Comparison of ENCODE assay signal across 10 mouse cellular contexts in the genomic region with DNA sequence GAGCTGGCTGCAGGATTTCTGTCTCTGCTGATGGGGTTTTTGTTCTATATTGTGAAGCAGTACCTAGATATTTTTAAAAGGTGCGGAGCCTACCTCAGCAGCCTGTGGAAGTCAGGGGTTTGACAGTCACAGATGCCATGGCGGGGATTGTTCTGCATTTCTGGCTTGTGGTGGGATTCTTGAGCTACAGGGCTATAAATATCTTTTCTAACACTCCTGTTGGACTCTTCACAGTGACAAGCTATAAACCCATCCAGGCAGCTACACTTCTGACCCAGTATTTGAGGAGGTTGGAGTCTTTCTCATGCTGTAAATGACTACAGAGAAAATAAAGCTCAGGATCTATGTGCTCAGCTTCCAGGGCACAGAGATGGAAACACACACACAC.
DNase-seq lines count a peak whose midpoint lies in the region; ATAC-seq and TF ChIP-seq lines count a peak whose summit lies in the region.
"Had no signal": no experiment of that assay in that cellular context is flagged by ENCODE, and none has a peak within 500 bp of the region (broad histone marks: within the 10 kb centered on the region; RNA-seq: fewer than 3 reads in every experiment).

No protein-coding gene starts in this region.

- H3K4me3 ChIP-seq in lung, embryonic 14.5 days (ENCODE audit: low read depth, low read length): no peak overlapping the region
- no peak overlapping the region for H3K4me3 ChIP-seq in heart, embryonic 10.5 days
- H3K4me3 ChIP-seq in midbrain, embryonic 16.5 days (ENCODE audit: low read depth, low read length): no peak overlapping the region
- no peak overlapping the region for H3K4me3 ChIP-seq in hindbrain, embryonic 14.5 days (replicated peaks; ENCODE audit: low read length)

- DNase-seq in heart, adult 11 months: peak; percentile 79
- no peak for DNase-seq in heart, postnatal 36 days
- peak; percentile 17 for DNase-seq in lung, embryonic 14.5 days
- DNase-seq in lung, postnatal 36 days: no peak
- DNase-seq in heart, embryonic 10.5 days (ENCODE audit: low spot score): no peak
- no peak for DNase-seq in cerebellum, adult 11-12 months
- DNase-seq in hindbrain, embryonic 14.5 days (ENCODE audit: low spot score): no peak
- DNase-seq: adrenal gland, adult 2 months; liver, postnatal 0 days had no signal

- intact Hi-C loops in heart, postnatal 36 days (cut with DNase I): no loop called here

- H3K9ac ChIP-seq in lung, embryonic 14.5 days: no peak overlapping the region
- no peak overlapping the region for H3K9ac ChIP-seq in midbrain, embryonic 16.5 days (ENCODE audit: low read depth, low read length)
- H3K9ac ChIP-seq in hindbrain, embryonic 14.5 days: no peak overlapping the region
- H3K9ac ChIP-seq: liver, postnatal 0 days had no signal

- no peaks in the 10 kb centered on the region for H3K36me3 ChIP-seq in lung, embryonic 14.5 days (ENCODE audit: insufficient read depth)
- H3K36me3 ChIP-seq in heart, embryonic 10.5 days: no peaks in the 10 kb centered on the region
- no peaks in the 10 kb centered on the region for H3K36me3 ChIP-seq in midbrain, embryonic 16.5 days (ENCODE audit: control insufficient read depth, insufficient read depth, low read length)
- H3K36me3 ChIP-seq in hindbrain, embryonic 14.5 days (replicated peaks; ENCODE audit: control insufficient read depth, insufficient read depth): no peaks in the 10 kb centered on the region

- H3K27ac ChIP-seq in lung, embryonic 14.5 days (ENCODE audit: low read depth): peak overlapping the region; percentile 78; the same call in 1 of the 2 replicates
- H3K27ac ChIP-seq in heart, embryonic 10.5 days: peak overlapping the region; percentile 74
- peak overlapping the region; percentile 67 for H3K27ac ChIP-seq in midbrain, embryonic 16.5 days (ENCODE audit: low read length)
- no peak overlapping the region for H3K27ac ChIP-seq in hindbrain, embryonic 14.5 days

- TF ChIP-seq CTCF in lung, embryonic 14.5 days (IDR thresholded peaks at IDR 0.05; ENCODE audit: low read depth): no peak

- H3K4me2 ChIP-seq in lung, embryonic 14.5 days: no peak overlapping the region
- no peak overlapping the region for H3K4me2 ChIP-seq in midbrain, embryonic 16.5 days (ENCODE audit: low read length)
- H3K4me2 ChIP-seq in hindbrain, embryonic 14.5 days (replicated peaks): no peak overlapping the region

- H3K4me1 ChIP-seq in lung, embryonic 14.5 days (ENCODE audit: insufficient read depth): peaks cover 4% of the 10 kb centered on the region; the same call in 1 of the 2 replicates
- H3K4me1 ChIP-seq in heart, embryonic 10.5 days: peaks cover 17% of the 10 kb centered on the region; the same call in 1 of the 2 replicates
- H3K4me1 ChIP-seq in midbrain, embryonic 16.5 days (ENCODE audit: control insufficient read depth, insufficient read depth, low read length): peaks cover 12% of the 10 kb centered on the region
- no peaks in the 10 kb centered on the region for H3K4me1 ChIP-seq in hindbrain, embryonic 14.5 days (replicated peaks; ENCODE audit: control insufficient read depth, insufficient read depth, low read length)

- H3K27me3 ChIP-seq in lung, embryonic 14.5 days (ENCODE audit: insufficient read depth, low read length): no peaks in the 10 kb centered on the region
- H3K27me3 ChIP-seq in heart, embryonic 10.5 days (ENCODE audit: insufficient read depth, poor library complexity, severe bottlenecking): no peaks in the 10 kb centered on the region
- no peaks in the 10 kb centered on the region for H3K27me3 ChIP-seq in midbrain, embryonic 16.5 days (ENCODE audit: control insufficient read depth, insufficient read depth, low read depth, low read length)
- H3K27me3 ChIP-seq in hindbrain, embryonic 14.5 days (ENCODE audit: control insufficient read depth, insufficient read depth, low read length): no peaks in the 10 kb centered on the region

- WGBS in lung, embryonic 14.5 days: 60% methylated on average over 2 of the region's 2 CpGs
- WGBS in heart, embryonic 10.5 days: 39% methylated on average over 2 of the region's 2 CpGs
- 88% methylated on average over 2 of the region's 2 CpGs for WGBS in midbrain, embryonic 16.5 days
- WGBS in hindbrain, embryonic 14.5 days: 91% methylated on average over 2 of the region's 2 CpGs

- no peaks in the 10 kb centered on the region for H3K9me3 ChIP-seq in lung, embryonic 14.5 days (ENCODE audit: low read depth, low read length)
- no peaks in the 10 kb centered on the region for H3K9me3 ChIP-seq in heart, embryonic 10.5 days
- no peaks in the 10 kb centered on the region for H3K9me3 ChIP-seq in midbrain, embryonic 16.5 days (replicated peaks; ENCODE audit: control insufficient read depth, low read length, poor library complexity, severe bottlenecking)
- no peaks in the 10 kb centered on the region for H3K9me3 ChIP-seq in hindbrain, embryonic 14.5 days (ENCODE audit: control insufficient read depth, low read length)

- ATAC-seq in lung, embryonic 14.5 days (ENCODE audit: insufficient read depth): peak; percentile 32; the same call in 1 of the 2 replicates
- peak; percentile 47; the same call in 1 of the 2 replicates for ATAC-seq in midbrain, embryonic 16.5 days
- no peak for ATAC-seq in hindbrain, embryonic 14.5 days (ENCODE audit: low FRiP score)
- ATAC-seq: liver, postnatal 0 days had no signal

Comparison
In these comparisons a context has a peak if more than half of its experiments do, and no peak if none do; other contexts are left out.
1. DNase-seq: peak in heart, adult 11 months (single experiment) and lung, embryonic 14.5 days (single experiment); none in heart, postnatal 36 days (0 of 2), lung, postnatal 36 days (single experiment), heart, embryonic 10.5 days (single experiment), cerebellum, adult 11-12 months (single experiment) and hindbrain, embryonic 14.5 days (single experiment).